Mouse (Mus musculus) MN1 (cell line): ENCODE measurements around the gene Mrps23.

Source experiments
- DNase-seq: peaks from one replicate; pipeline ENCODE4 v3.0.0-alpha.2; 2016; ENCODE audit warnings: low spot score

Mrps23 gene

DNA sequence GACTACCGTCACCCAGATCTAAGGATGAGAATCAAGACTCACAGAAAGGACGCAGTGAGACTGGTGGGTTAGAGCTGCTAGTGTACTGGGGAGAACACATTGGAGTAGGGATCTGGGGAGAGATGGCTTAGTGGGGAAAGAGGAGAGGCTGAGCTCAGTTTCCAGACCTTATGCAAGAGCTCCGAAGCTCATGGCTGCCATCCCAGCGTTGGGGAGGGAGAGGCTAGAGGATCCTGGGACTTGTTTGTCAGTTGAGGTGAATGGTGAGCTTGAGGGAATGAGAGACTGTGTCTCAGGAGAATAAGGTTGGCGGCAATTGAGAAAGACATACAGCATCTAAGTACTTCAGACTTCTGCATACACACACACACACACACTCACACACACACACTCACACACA is 44.4 kb downstream of the Mrps23 start:
- DNase-seq: no peak

DNA sequence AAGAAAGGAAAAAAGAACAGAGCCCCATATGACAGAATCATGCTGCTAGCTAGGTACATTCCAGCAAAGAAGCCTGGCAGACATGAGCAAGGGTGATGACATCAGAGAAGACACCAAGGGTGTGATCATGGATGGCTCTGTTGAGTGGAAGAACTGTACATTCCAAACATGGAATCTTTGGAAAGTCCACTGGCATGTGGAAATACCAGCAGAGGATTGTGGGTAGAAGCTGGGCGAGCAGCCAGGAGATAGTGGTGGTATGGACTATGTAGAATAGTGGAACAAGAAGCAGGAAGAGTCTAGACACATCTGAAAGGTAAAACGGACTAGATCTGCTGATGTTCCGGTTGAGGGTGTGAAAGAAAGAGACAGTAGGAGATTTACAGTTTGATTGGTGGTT is 46.4 kb downstream of the Mrps23 start:
- DNase-seq: no peak

DNA sequence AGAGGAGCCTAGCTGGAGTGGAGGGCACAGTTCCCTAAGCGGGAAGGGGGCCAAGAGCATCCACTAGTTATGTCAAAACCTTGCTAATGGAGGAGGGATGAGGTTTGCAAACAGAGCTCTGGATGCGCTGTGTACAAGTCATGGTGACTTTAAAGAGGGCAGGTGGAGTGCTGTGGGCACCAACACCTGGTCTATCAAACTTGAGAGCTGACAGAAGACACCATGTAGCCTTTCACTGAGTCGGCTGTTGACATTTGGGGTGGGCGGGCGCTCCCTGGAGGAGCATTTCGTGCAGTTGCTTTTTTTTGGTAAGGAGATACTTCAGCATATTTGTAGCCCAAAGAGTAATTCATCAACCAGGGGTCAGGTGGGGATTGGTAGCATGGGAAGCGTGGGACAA is 47.1 kb downstream of the Mrps23 start:
- no peak for DNase-seq

DNA sequence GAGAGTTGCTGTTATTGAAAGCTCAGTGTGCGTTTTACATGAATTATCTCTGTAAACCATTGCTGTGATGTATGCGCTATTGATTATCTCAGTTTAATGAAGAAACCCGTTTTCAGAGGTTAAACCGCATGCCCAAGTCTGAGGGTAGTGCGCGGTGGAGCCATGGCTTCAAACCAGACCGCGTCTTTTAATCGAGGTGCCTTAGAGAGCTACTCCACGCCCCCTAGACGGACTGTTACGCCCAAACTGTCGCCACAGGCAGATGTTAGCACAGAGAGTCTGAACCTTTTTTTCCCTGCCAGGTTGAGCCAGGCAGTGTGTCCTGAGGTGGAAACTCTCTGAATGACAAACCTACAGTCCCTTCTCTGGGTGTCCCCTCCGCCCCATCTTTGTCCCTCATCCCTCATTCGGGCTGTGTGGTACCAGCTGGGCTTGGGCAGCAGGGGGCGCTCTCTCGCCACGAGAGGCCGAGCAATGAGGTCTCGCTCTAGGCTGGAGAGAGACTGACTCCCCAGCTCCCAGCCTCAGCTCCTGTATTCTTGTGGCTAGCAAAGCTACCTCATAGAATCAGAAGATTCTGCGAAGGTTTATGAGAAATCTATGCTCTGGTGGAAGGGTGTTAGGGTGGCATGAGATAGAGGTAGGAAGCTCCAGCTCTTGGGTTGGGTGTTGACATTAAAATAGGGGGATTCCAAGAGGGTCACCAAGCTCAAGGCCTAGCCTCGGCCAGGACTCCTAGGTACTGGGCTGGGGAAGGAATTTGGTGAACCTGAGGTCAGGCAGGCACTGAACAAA is 48.0 kb downstream of the Mrps23 start:
- peak; percentile 84 for DNase-seq

DNA sequence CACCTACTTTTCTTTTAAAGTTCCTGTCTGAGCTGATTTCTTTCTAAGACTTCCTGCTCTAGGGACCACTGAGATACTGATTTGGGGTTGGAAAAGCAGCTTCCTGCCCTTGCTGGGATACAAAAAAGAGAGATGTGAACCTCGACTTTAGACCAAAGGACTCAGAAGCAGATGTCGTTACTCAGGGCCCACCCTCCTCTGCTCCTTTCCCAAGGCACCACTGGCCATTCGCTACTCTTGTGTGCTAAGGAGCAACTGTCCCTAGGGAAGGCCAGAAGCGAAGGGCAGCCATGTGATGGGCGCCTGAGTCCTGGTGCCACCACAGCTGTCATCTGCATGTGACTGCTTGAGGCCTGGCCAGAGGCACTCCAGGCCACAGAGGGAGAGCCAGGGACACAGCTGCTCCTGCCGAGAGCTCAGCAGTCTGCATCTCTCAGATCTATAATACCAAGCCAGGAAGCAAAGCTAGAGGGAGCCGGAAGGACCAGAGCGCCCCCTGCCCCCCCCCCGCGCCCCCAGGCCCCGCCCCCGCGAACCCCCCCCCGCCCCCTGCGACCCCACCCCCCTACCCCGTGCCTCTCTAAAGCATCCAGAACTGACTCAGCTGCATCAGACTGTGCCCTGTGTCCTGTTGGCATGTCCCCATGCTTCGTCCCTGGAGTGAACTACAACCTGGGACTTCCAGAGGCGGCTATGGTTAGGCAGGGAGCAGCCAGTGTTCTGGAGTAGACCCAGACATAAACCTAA is 48.8 kb downstream of the Mrps23 start:
- peak; percentile 78 for DNase-seq

DNA sequence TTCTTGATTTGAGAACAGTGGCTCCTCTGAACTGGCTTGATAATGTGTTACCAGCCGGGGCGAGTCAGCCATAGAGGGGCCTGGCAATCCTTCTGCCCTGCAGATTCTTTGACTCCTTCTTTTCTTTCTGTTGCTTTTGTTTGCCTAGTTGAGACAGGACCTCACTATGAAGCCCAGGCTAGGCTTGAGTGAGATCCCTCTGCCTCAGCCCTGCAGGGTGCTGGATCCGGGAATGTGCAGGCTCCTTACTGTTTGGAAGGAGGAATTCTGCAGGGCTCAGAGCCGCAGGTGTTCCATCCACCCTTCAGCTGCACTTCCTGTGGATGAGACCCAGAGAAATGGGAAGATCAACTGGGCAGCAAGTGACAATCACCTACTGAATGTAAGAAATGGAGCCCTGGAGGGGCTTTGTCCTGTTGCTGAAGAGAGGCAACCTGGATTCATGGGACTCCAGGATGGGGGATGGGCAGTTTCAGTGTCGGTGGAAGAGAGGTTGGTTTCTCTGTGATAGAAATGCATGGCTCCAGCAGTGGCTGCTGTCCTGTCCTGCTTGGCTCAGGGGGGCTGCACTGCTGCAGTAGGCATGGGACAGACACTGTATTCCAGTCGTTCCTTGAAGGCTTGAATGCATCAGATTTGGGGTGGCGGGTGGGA is 49.5 kb downstream of the Mrps23 start:
- DNase-seq: no peak

DNA sequence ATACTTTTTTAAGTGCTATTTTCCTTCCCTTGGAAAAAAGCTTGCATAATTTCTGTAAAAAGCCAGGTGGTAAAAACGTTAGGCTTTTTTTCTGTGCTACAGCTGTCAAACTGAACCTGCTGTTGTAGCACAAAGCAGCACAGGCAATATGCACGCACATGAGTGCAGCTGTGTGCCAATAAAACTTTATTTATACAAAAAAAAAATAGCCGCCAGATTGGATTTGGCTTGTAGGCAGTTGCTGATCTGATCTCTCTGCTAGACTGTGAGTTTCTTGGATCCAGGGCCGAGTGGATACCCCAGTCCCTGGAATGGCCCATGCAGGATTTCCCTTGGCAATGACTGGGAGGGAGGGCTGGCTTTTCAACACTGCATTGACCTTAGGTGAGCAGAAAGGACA is 53.5 kb downstream of the Mrps23 start:
- no peak for DNase-seq

DNA sequence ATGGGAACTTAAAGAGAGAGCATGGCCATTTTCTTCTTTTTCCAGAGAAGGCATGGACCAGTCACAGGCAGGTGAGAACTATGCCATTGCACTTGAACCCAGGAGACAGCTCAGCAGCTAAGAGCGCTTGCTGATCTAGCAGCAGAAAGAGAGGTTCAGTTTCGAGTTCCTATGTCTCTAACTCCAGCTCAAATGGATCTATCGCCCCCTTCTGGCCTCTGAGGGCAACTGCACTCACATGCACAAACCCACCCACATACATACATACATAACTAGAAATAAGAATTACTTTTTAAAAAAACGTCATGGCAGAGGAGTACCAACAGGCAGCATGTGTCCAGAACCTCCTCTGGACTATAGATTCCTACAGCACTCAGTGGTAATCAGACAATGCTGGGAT is 54.0 kb downstream of the Mrps23 start:
- no peak for DNase-seq

DNA sequence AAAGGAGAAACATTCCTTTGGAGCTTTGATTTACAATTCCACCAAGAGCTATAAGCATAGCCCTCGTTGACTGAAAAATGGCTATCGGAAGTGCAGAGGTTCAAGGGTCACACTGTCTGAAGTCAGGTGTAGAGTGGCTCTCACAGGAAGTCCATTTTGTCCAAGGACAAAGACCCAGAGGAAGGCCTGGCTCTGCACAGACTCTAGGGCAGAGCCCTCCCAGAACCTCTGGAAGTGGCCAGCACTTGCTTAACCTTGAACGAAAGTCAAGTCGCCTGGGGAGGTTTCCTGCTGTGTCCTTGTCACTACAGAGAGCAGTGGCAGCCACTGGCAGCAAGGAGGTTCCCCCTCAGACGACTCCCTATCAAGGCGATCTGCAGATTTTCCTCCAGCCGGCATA is 56.3 kb downstream of the Mrps23 start:
- no peak for DNase-seq
